Mouse (Mus musculus) hindbrain, postnatal 0 days (tissue): ENCODE results near the gene Slc7a5. TPM values are rescaled to one million over a fixed set of nuclear protein-coding genes. Genes with fewer than 3 reads are reported as not detected.

ENCODE experiments used
- ATAC-seq: fragments of 200-750 bp; cut with Nextera tagmentation; 2 replicates; pipeline ENCODE4 v1.8.0; 2017; ENCODE audit warnings: mild to moderate bottlenecking, moderate TSS enrichment, moderate library complexity
- DNase-seq: peaks from one replicate; pipeline ENCODE4 v3.0.0-alpha.2; 2015; ENCODE audit warnings: low spot score
- H3K27ac ChIP-seq: fragments of 300-500 bp; sonication (generic); 2 replicates; pipeline ENCODE4 v1.5.1; 2014; ENCODE audit warnings: mild to moderate bottlenecking
- H3K27me3 ChIP-seq: fragments of 300-500 bp; sonication (generic); 2 replicates; pipeline ENCODE4 v1.6.1; 2014; ENCODE audit warnings: low read length, mixed read lengths; ENCODE audit not compliant: insufficient read depth
- H3K36me3 ChIP-seq: fragments of 300-500 bp; sonication (generic); 2 replicates; pipeline ENCODE4 v1.6.1; 2014; ENCODE audit warnings: low read length, mixed read lengths; ENCODE audit not compliant: insufficient read depth
- H3K4me1 ChIP-seq: fragments of 300-500 bp; sonication (generic); 2 replicates; pipeline ENCODE4 v1.6.1; 2014; ENCODE audit warnings: antibody characterized with exemption, low read length, mixed read lengths; ENCODE audit not compliant: insufficient read depth
- H3K4me2 ChIP-seq: fragments of 300-500 bp; sonication (generic); 2 replicates; pipeline ENCODE4 v1.6.1; 2014; ENCODE audit warnings: low read depth, mild to moderate bottlenecking, low read length, moderate library complexity, mixed read lengths
- H3K4me3 ChIP-seq: fragments of 300-500 bp; sonication (generic); 2 replicates; pipeline ENCODE4 v1.5.1; 2014; ENCODE audit warnings: low read length
- H3K9ac ChIP-seq: fragments of 300-500 bp; sonication (generic); replicated peaks from 2 replicates; pipeline ENCODE4 v1.6.1; 2014; ENCODE audit warnings: mild to moderate bottlenecking, low read length, moderate library complexity, mixed read lengths
- H3K9me3 ChIP-seq: fragments of 300-500 bp; sonication (generic); 2 replicates; pipeline ENCODE4 v1.6.1; 2016; ENCODE audit warnings: low read length, mixed read lengths
- CTCF ChIP-seq: IDR thresholded peaks from 2 replicates; pipeline ENCODE4 v1.5.1; 2016; ENCODE audit warnings: antibody characterized with exemption, control low read depth, low read depth
- WGBS: fragments of 180-500 bp; shearing (Covaris S2); extraction: QIAGEN DNeasy Blood & Tissue Kit; methylation state at CpG from one replicate; pipeline ENCODE4 v1.1.7; 2014; 5-methylcytosine and 5-hydroxymethylcytosine counted together
- polyA plus RNA-seq: library from polyadenylated mRNA; unstranded; fragments of >200 nt; fragmentation: Nextera tagmentation; extraction: Ambion mirVana; gene quantifications from 2 replicates; pipeline ENCODE4 v1.2.1, GENCODE M21; 2015
- total RNA-seq: library from RNA; depleted of rRNA; stranded (reverse); fragments of >200 nt; gene quantifications from 2 replicates; pipeline ENCODE4 v1.2.3, GENCODE M21; 2014

The Slc7a5 gene
- total and polyA plus RNA-seq, 2 experiments from 2014 or later = 72.1 to 148 TPM

GRCm38 (mm10) chr8:121919731-121920130 lies 12.2 kb upstream of the Slc7a5 start:
- ATAC-seq = no peak
- Histone ChIP-seq H3K4me3 (no peak overlapping the region), H3K4me2 (no peak overlapping the region), H3K36me3 (no peaks in the 10 kb centered on the region), H3K27me3 (no peaks in the 10 kb centered on the region), H3K9me3 (no peaks in the 10 kb centered on the region), H3K27ac (no peak overlapping the region), H3K4me1 (no peaks in the 10 kb centered on the region), H3K9ac (no peak overlapping the region)
- WGBS = 36% methylated on average over 3 of the region's 3 CpGs
- no peak for TF ChIP-seq CTCF
- DNase-seq = no peak

GRCm38 (mm10) chr8:121919158-121919557 lies 11.7 kb upstream of the Slc7a5 start:
- ATAC-seq (no peak), DNase-seq (no peak)
- Histone ChIP-seq H3K9me3 (no peaks in the 10 kb centered on the region), H3K4me2 (no peak overlapping the region), H3K36me3 (no peaks in the 10 kb centered on the region), H3K9ac (no peak overlapping the region), H3K27ac (no peak overlapping the region), H3K4me1 (no peaks in the 10 kb centered on the region), H3K27me3 (no peaks in the 10 kb centered on the region), H3K4me3 (no peak overlapping the region)
- no peak for TF ChIP-seq CTCF
- 66% methylated on average over 4 of the region's 4 CpGs for WGBS

- H3K36me3 ChIP-seq = no peaks in the 10 kb centered on the region
- DNase-seq (no peak), ATAC-seq (no peak)
- H3K27ac ChIP-seq = no peak overlapping the region
- no peaks in the 10 kb centered on the region for H3K9me3 ChIP-seq
- no peak for TF ChIP-seq CTCF
- H3K27me3 ChIP-seq = no peaks in the 10 kb centered on the region
- no peak overlapping the region for H3K4me3 ChIP-seq
- H3K4me1 ChIP-seq = no peaks in the 10 kb centered on the region
- H3K4me2 ChIP-seq = no peak overlapping the region
- 68% methylated on average over 8 of the region's 8 CpGs for WGBS
- no peak overlapping the region for H3K9ac ChIP-seq
Observed at GRCm38 (mm10) chr8:121913378-121913777, 5.9 kb upstream of the Slc7a5 start.

- DNase-seq (no peak), ATAC-seq (no peak)
- no peaks in the 10 kb centered on the region for H3K4me1 ChIP-seq
- H3K4me2 ChIP-seq = no peak overlapping the region
- H3K9ac ChIP-seq = 0 out of 2 replicates have a peak overlapping the region, but pooled peaks have one; percentile 13
- H3K36me3 ChIP-seq = no peaks in the 10 kb centered on the region
- no peak overlapping the region for H3K4me3 ChIP-seq
- WGBS = 70% methylated on average over 3 of the region's 3 CpGs
- H3K9me3 ChIP-seq = no peaks in the 10 kb centered on the region
- TF ChIP-seq CTCF = no peak
- 0 out of 2 replicates have a peak overlapping the region, but pooled peaks have one; percentile 36 for H3K27ac ChIP-seq
- no peaks in the 10 kb centered on the region for H3K27me3 ChIP-seq
Observed at GRCm38 (mm10) chr8:121912831-121913230, 5.3 kb upstream of the Slc7a5 start.

GRCm38 (mm10) chr8:121911987-121912386 lies 4.5 kb upstream of the Slc7a5 start:
- H3K27ac ChIP-seq = no peak overlapping the region
- no peaks in the 10 kb centered on the region for H3K27me3 ChIP-seq
- no peaks in the 10 kb centered on the region for H3K9me3 ChIP-seq
- no peaks in the 10 kb centered on the region for H3K4me1 ChIP-seq
- WGBS = 57% methylated on average over 7 of the region's 7 CpGs
- no peak for ATAC-seq
- no peak overlapping the region for H3K4me2 ChIP-seq
- H3K4me3 ChIP-seq = no peak overlapping the region
- no peaks in the 10 kb centered on the region for H3K36me3 ChIP-seq
- TF ChIP-seq CTCF = no peak
- no peak overlapping the region for H3K9ac ChIP-seq
- no peak for DNase-seq

GRCm38 (mm10) chr8:121911400-121911799 lies 3.9 kb upstream of the Slc7a5 start:
- Histone ChIP-seq H3K9me3 (no peaks in the 10 kb centered on the region), H3K9ac (no peak overlapping the region), H3K4me3 (no peak overlapping the region), H3K4me2 (no peak overlapping the region), H3K27me3 (no peaks in the 10 kb centered on the region), H3K36me3 (no peaks in the 10 kb centered on the region), H3K4me1 (no peaks in the 10 kb centered on the region), H3K27ac (no peak overlapping the region)
- ATAC-seq (no peak), DNase-seq (no peak)
- no peak for TF ChIP-seq CTCF
- WGBS = 87% methylated on average over 6 of the region's 6 CpGs

GRCm38 (mm10) chr8:121909663-121910062 lies 2.2 kb upstream of the Slc7a5 start:
- H3K4me3 ChIP-seq = no peak overlapping the region
- H3K9me3 ChIP-seq = no peaks in the 10 kb centered on the region
- DNase-seq (peak; percentile 87), ATAC-seq (no peak)
- WGBS = 3% methylated on average over 6 of the region's 6 CpGs
- H3K9ac ChIP-seq = no peak overlapping the region
- no peaks in the 10 kb centered on the region for H3K27me3 ChIP-seq
- TF ChIP-seq CTCF = peak; percentile 83
- no peak overlapping the region for H3K4me2 ChIP-seq
- no peak overlapping the region for H3K27ac ChIP-seq
- H3K4me1 ChIP-seq = peaks cover 9% of the 10 kb centered on the region
- no peaks in the 10 kb centered on the region for H3K36me3 ChIP-seq
